Mouse (Mus musculus) thymus, adult 2 months (tissue): Measurements from ENCODE around the gene Plxnd1. TPM values are rescaled to one million over a fixed set of nuclear protein-coding genes. Genes with fewer than 3 reads are reported as not detected.

Source experiments
- DNase-seq: peaks from one replicate; pipeline ENCODE4 v3.0.0; 2021
- H3K27ac ChIP-seq: fragments of 200-500 bp; 2 replicates; pipeline ENCODE4 v1.5.1; 2012; ENCODE audit warnings: low read length, control low read depth; ENCODE audit not compliant: control insufficient read depth, insufficient read depth
- H3K27me3 ChIP-seq: fragments of 200-500 bp; 2 replicates; pipeline ENCODE4 v1.6.1; 2012; ENCODE audit warnings: mild to moderate bottlenecking, low read length, moderate library complexity, mixed read lengths; ENCODE audit not compliant: control insufficient read depth, insufficient read depth
- H3K36me3 ChIP-seq: fragments of 200-500 bp; 2 replicates; pipeline ENCODE4 v1.6.1; 2012; ENCODE audit warnings: mild to moderate bottlenecking, low read length, moderate library complexity; ENCODE audit not compliant: control insufficient read depth, insufficient read depth
- H3K4me1 ChIP-seq: fragments of 200-500 bp; replicated peaks from 2 replicates; pipeline ENCODE4 v1.6.1; 2012; ENCODE audit warnings: low read length; ENCODE audit not compliant: control insufficient read depth, insufficient read depth
- H3K4me3 ChIP-seq: fragments of 200-500 bp; 2 replicates; pipeline ENCODE4 v1.5.1; 2012; ENCODE audit warnings: mild to moderate bottlenecking, low read length, control low read depth, moderate library complexity; ENCODE audit not compliant: control insufficient read depth, insufficient read depth
- CTCF ChIP-seq: fragments of 200-500 bp; IDR thresholded peaks from 2 replicates; pipeline ENCODE4 v1.5.1; 2012; ENCODE audit warnings: mild to moderate bottlenecking, control low read depth, low read length, moderate library complexity, borderline replicate concordance; ENCODE audit not compliant: control insufficient read depth, poor library complexity, insufficient read depth; ENCODE audit errors: extremely low read depth
- POLR2A ChIP-seq: fragments of 200-500 bp; IDR thresholded peaks from 2 replicates; pipeline ENCODE4 v1.6.1; 2012; ENCODE audit warnings: mild to moderate bottlenecking, low read length, control low read depth, moderate library complexity; ENCODE audit not compliant: control insufficient read depth, poor library complexity, insufficient read depth; ENCODE audit errors: extremely low read depth
- WGBS: fragments of 180-500 bp; shearing (Covaris S2); methylation state at CpG from one replicate; pipeline ENCODE4 v1.1.7; 2018; 5-methylcytosine and 5-hydroxymethylcytosine counted together
- polyA plus RNA-seq: library from polyadenylated mRNA; depleted of rRNA; stranded (reverse); fragments of >200 nt; gene quantifications from 2 replicates; pipeline ENCODE4 v1.2.3, GENCODE M21; 2012; rRNA removed

Gene Plxnd1
- polyA plus RNA-seq, 1 experiment, result 466 TPM

DNA sequence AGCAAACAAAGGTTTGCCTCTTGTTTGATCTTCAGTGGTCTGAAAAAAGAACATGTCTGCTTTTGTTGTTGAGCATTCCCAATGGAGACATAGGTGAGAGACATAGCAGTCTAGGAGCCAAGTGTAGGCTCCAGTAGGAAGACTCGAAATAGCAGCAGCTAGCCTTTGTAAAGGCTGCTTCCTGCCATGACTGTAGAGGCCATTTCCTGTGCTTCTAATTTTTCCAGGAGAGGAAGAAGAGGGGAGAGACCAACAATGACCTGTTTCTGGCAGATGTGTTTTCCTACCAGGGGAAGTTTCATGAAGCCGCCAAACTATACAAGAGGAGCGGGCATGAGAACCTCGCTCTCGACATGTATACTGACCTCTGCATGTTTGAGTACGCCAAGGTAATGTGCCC, 89.2 kb downstream of the Plxnd1 start:
- TF ChIP-seq POLR2A, result no peak
- TF ChIP-seq CTCF, result no peak
- no peaks in the 10 kb centered on the region for H3K36me3 ChIP-seq
- no peak overlapping the region for H3K4me3 ChIP-seq
- H3K27ac ChIP-seq, result no peak overlapping the region
- WGBS, result 94% methylated on average over 6 of the region's 6 CpGs
- H3K4me1 ChIP-seq, result peaks cover 13% of the 10 kb centered on the region
- no peaks in the 10 kb centered on the region for H3K27me3 ChIP-seq
- no peak for DNase-seq

Other genes starting within 250 kb of the Plxnd1 start
- gene Tmem40, start 232.6 kb downstream of the Plxnd1 start, polyA plus RNA-seq, result 1.4 and 2.5 TPM in 2 replicates
- gene Cand2, start 220.5 kb downstream of the Plxnd1 start, polyA plus RNA-seq, result 16.8 and 19.5 TPM in 2 replicates
- gene Rpl32, start 186.3 kb downstream of the Plxnd1 start, polyA plus RNA-seq, result 874 and 910 TPM in 2 replicates
- 0.33 and 0.46 TPM in 2 replicates for gene Efcab12, start 156.6 kb downstream of the Plxnd1 start, polyA plus RNA-seq
- gene Mbd4, start 141.6 kb downstream of the Plxnd1 start, polyA plus RNA-seq, result 9.0 and 10.5 TPM in 2 replicates
- gene Ift122, start 141.5 kb downstream of the Plxnd1 start, polyA plus RNA-seq, result 7.6 and 8.8 TPM in 2 replicates
- 0.37 and 1.3 TPM in 2 replicates for gene Rho, start 63.3 kb downstream of the Plxnd1 start, polyA plus RNA-seq
- 0.71 and 0.81 TPM in 2 replicates for gene H1foo, start 50.1 kb downstream of the Plxnd1 start, polyA plus RNA-seq
- gene Tmcc1, start 198.5 kb upstream of the Plxnd1 start, polyA plus RNA-seq, result 18.3 and 24.4 TPM in 2 replicates
- gene Washc2, start 213.0 kb upstream of the Plxnd1 start, polyA plus RNA-seq, result 49.1 and 61.7 TPM in 2 replicates